Mouse (Mus musculus) lung, postnatal 4 days (tissue): ENCODE measurements around the gene Stk11.
"Not testable (repeated sequence)": the region's sequence is repeated elsewhere in the genome, so short reads cannot be mapped to it uniquely, and the experiment has no call there.

Source experiments
- DNase-seq, 2 experiments: peaks; one replicate each; pipeline ENCODE4 v3.0.0; 2021

The Stk11 gene

GRCm38 (mm10) chr10:80159561-80160454 lies 44.2 kb downstream of the Stk11 start:
- DNase-seq, result peak; percentile 99

- peak; percentile 93 to 94 for DNase-seq
Measured at GRCm38 (mm10) chr10:80160455-80161371, 45.1 kb downstream of the Stk11 start.

GRCm38 (mm10) chr10:80161522-80162242 lies 46.1 kb downstream of the Stk11 start:
- DNase-seq, result peak; percentile 69 to 90

DNA sequence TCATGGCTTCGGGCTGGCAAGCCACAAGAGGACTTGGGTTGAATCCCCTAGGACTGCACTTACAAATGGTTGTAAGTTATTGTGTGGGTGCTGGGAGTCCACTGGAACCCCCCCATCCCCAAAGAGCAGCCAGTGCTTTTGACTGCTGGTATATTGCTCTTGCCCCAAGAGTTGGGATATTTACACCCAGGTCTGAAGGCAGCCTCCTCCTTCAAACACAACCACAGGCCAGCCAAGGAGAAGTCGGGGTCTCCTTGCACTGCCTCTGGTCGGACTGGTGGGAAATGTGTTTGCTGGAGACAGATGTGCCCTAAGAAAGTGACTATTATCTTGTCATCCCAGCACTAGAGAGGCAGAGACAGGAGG lies 46.6 kb downstream of the Stk11 start:
- no peak for DNase-seq

GRCm38 (mm10) chr10:80162716-80163299 lies 47.2 kb downstream of the Stk11 start:
- DNase-seq, result no peak

DNA sequence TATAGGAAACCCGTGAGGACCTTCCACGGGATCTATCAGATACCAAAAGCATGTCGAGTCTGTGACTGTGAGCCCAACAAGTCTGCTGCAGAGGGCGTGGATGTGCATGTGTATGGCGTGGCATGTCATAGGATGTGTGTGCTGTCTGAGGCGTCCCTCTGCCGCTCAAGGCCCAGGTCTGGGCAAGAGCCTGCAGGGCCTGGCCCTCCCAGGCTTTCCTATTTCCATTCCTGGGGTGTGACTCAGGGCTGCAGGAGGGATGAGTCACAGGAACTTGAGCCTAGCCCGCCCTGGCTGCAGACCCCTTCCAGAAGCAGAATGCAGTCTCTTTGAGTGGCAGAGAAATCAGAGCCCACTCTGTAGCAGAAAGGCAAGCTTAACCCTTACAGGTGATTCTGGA lies 48.1 kb downstream of the Stk11 start:
- DNase-seq, result peak; percentile 54 to 70

GRCm38 (mm10) chr10:80164161-80164997 lies 48.8 kb downstream of the Stk11 start:
- DNase-seq, result peak in 1 of 2 experiments; percentile 35

DNA sequence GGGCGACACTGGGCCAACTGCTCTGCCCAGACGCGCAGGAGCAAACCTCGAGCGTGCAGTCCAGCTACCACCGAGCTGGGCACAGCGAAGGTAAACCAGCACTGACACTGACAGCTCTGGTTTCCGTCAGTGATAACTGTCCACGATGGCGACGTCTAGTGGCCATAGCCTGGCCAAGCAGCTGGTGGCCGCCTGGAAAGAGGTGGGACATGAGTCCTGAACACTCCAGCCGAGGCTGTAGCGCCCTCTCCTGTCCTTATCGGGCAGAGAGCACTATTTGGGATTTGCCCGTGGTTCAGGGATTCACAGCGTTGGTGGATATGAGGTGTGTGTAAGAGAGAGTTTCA lies 49.4 kb downstream of the Stk11 start:
- DNase-seq, result peak; percentile 96 to 98

DNA sequence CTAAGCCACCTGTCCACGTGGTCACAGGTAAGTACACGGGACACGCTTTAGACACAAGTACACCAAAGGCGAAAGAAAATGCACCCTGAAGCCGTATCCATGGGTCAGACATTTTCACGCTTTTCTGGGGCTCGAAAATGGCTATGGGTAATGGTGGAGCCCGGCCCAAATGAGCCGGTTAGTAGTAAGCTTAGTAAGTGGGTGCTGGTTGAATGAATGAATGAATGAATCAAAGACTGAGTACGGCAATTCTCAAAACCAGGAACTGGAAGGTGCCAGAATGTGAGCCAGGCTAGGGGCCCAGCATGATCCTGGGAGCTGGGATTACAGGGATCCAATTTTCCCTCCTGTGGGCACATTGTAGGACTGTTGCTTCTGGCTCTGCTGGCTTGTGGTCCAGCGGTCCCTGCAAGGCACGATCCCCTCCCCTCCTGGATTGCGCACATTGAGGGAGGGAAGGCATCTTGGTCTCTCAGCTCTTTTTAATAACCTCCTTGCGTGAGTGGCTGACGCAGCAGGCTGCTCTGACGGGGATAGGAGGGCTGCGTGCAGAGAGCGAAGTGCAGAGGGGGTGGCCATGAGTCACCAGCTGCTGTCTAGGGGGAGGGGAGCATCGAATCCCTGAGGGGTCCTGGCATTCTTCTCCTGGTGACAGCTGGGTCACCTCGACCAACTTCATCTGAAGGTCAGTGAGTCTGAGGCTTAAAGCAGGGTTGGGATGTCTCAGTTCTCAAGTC lies 50.0 kb downstream of the Stk11 start, which contains the start of gene Cirbp:
Gene Cirbp, plus strand, starts transcription at position 594 of the 737 bp plus-strand sequence.
- peak in 1 of 2 experiments; percentile 56 for DNase-seq

GRCm38 (mm10) chr10:80166136-80166535 lies 50.5 kb downstream of the Stk11 start:
- DNase-seq, result not testable (repeated sequence)

DNA sequence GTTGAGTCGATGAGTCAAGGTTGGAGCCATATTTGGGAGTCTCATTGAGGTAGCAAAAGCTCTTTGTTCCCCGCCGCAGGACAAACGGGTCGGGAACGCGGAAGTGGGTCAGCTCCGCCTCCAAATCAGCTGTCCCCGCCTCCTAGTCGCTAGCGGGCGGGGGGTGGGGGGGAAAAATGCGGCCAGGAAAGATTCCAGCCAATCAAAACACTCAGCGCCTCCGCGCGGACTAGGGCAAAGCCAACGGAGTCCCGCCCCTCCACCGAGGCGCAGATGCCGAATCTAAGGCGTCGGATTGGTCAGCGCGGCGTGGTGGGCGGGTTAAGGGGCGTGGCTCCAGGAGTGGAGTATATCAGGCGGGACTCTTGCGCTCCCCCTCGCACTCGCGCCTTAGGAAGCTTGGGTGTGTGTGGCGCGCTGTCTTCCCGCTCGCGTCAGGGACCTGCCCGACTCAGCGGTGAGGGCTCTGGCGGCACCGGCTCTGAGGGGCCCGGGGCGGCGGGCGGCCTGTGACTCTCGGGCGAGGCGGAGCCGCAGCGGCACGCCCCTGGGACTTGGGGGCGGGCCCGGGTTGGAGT lies 51.9 kb downstream of the Stk11 start:
- peak; percentile 98 to 99 for DNase-seq

DNA sequence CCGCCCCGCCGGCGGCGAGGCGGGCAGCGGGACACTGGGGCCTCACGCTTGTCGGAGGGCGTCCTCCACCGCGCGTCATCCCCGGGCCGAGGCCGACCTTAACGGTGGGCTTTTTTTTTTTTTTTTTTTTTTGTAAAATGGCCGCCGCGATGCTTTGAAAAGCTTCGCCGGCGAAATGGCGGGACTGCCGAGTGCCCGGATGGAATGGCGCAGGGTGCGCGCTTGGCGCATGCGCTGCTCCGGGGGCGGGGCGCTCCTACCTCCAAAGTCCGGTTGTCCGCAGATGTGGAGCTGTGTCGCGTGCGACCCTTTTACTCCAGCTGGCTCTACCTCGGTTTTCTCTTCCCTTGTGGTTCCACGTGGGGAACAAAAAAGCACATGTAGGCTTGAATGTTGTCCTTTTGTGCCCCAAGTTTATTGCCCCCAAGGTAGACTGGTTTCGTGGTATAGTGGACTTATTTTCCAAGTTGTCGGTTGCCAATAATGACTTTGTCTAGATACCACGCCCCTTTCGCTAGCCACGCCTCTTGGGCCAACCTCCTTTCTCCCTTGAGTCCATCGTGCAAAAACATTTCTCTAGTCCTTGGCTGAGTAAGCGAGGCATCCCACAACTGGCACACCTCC lies 52.5 kb downstream of the Stk11 start:
- peak; percentile 96 to 97 for DNase-seq

DNA sequence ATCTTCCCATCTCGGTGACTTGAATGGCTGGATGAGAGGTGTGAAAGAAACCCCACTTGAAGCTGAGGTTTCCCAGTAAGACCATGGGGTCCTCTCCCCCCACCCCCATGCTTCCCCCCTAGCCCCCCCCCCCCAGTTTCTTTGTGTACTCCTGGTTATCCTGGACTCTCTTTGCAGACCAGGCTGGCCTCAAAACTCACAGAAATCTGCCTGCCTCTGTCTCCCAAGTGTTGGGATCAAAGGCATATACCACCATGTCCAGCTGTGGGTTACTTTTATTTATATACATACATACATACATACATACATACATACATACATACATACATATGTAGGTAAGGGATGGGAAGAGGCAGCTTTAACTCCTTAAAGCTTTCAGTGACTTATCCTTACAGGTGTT lies 53.5 kb downstream of the Stk11 start:
- DNase-seq, result no peak

- no peak for DNase-seq
Measured at GRCm38 (mm10) chr10:80169651-80170050, 54.0 kb downstream of the Stk11 start.

GRCm38 (mm10) chr10:80170052-80170451 lies 54.4 kb downstream of the Stk11 start:
- no peak for DNase-seq

DNA sequence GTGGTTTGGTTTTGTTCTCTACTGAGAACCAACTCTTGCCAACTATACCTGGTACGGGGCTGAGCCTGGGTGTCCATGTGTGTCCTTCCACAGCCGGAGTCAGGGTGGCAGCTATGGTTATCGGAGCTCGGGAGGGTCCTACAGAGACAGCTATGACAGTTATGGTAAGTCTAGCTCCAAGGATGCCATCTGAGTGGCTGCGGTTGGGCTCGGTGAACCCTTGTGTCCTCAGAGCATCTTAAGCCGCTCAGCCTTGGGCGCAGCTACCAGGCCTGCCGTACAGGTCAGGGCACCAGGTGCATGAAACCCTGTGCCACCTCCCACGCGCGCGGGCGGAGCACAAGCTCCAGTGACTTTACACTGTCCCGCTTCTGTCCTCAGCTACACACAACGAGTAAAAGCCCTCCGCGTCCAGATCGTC lies 55.0 kb downstream of the Stk11 start:
- DNase-seq, result peak in 1 of 2 experiments; percentile 43

- DNase-seq, result peak in 1 of 2 experiments; percentile 26
Measured at GRCm38 (mm10) chr10:80171252-80171651, 55.6 kb downstream of the Stk11 start.

- DNase-seq, result peak in 1 of 2 experiments; percentile 42
Measured at GRCm38 (mm10) chr10:80171760-80172526, 56.3 kb downstream of the Stk11 start.
